Mouse (Mus musculus): ENCODE data around the gene Nudt8. TPM values are rescaled to one million over a fixed set of nuclear protein-coding genes. Genes with fewer than 3 reads are reported as not detected.
A peak's percentile ranks its signal among the peaks of the same experiment; 100 is the strongest.
"Not testable (repeated sequence)": the region's sequence is repeated elsewhere in the genome, so short reads cannot be mapped to it uniquely, and the experiment has no call there.

The Nudt8 gene
- polyA plus RNA-seq, 1 experiment from 2014 or later: 28.8 TPM

DNA sequence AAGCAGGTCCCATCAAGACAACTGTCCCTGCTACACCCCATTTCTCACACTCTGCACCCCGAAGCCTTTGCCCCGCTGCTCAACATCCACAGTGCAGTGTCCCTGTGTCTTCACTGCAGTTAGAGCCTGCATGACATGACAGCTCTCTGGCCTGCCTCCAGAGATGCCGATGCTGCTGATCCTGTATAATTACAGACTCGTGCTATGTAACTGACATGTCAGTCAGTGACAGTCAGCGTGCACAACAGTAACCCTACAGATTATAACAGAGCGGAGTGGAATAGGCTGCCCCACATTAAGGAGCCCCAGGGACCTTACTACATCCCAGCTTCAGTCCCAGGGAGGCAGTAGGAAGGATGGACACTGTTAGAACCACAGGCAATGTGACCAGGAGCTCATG lies 38.6 kb upstream of the Nudt8 start:
- H3K36me3 ChIP-seq (ENCODE audit: control insufficient read depth, insufficient read depth, low read length); H3K4me1 ChIP-seq (ENCODE audit: control insufficient read depth, insufficient read depth, low read length); H3K9ac ChIP-seq (ENCODE audit: low read depth, low read length); ATAC-seq; H3K4me2 ChIP-seq (ENCODE audit: low read length); H3K27ac ChIP-seq (ENCODE audit: low read length); H3K27me3 ChIP-seq (ENCODE audit: control insufficient read depth, insufficient read depth, low read depth, low read length); H3K4me3 ChIP-seq (ENCODE audit: low read depth, low read length); H3K9me3 ChIP-seq (replicated peaks; ENCODE audit: control insufficient read depth, low read length, poor library complexity, severe bottlenecking): not testable (repeated sequence)
- 74% methylated on average over 6 of the region's 6 CpGs for WGBS

DNA sequence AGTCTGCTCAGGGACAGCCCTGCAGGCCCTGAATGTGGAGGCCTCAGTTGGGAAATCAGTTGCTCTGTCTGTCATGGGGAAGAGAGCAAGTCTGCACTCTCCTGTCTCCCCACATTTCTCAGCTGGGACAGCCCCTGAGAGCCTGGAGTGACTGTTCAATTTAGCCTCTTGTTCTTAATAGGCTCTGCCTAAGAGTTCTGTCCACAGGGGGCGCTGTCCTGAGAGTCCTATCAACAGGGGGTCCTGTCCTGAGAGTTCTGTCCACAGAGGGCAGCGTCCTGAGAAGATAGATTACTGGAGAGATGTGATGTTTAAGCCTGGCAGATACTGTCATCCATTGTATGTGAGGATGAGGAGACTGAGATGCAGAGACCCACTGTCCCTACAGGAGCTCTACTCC lies 37.9 kb upstream of the Nudt8 start:
- H3K27me3 ChIP-seq (ENCODE audit: control insufficient read depth, insufficient read depth, low read depth, low read length): no peaks in the 10 kb centered on the region
- no peak overlapping the region for H3K9ac ChIP-seq (ENCODE audit: low read depth, low read length)
- H3K27ac ChIP-seq (ENCODE audit: low read length): no peak overlapping the region
- H3K4me1 ChIP-seq (ENCODE audit: control insufficient read depth, insufficient read depth, low read length): no peaks in the 10 kb centered on the region
- H3K4me2 ChIP-seq (ENCODE audit: low read length): no peak overlapping the region
- no peaks in the 10 kb centered on the region for H3K36me3 ChIP-seq (ENCODE audit: control insufficient read depth, insufficient read depth, low read length)
- WGBS: 7% methylated on average over 2 of the region's 2 CpGs
- no peaks in the 10 kb centered on the region for H3K9me3 ChIP-seq (replicated peaks; ENCODE audit: control insufficient read depth, low read length, poor library complexity, severe bottlenecking)
- no peak for ATAC-seq
- no peak overlapping the region for H3K4me3 ChIP-seq (ENCODE audit: low read depth, low read length)

DNA sequence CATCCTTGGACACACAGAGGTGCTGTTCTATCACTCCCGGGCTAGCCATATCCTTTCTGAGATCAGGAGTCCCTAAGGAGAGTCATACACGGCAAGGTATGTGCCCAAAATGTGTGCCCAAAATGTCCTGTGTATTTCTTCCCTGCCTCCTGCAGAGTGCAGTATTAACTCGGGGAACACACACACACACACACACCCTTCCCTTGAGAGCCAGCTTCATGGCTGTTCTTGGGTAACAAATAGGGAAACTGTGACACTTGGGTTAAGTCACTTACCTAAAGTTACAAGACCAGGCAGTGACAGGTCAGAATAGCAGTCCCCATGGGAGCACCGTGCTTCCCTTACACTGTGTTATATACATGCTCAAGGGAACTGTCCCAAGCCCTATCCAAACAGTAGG lies 36.4 kb upstream of the Nudt8 start:
- Histone ChIP-seq H3K4me2 (ENCODE audit: low read length) (no peak overlapping the region), H3K9me3 (replicated peaks; ENCODE audit: control insufficient read depth, low read length, poor library complexity, severe bottlenecking) (no peaks in the 10 kb centered on the region), H3K27me3 (ENCODE audit: control insufficient read depth, insufficient read depth, low read depth, low read length) (no peaks in the 10 kb centered on the region), H3K4me1 (ENCODE audit: control insufficient read depth, insufficient read depth, low read length) (no peaks in the 10 kb centered on the region), H3K4me3 (ENCODE audit: low read depth, low read length) (no peak overlapping the region), H3K9ac (ENCODE audit: low read depth, low read length) (no peak overlapping the region), H3K36me3 (ENCODE audit: control insufficient read depth, insufficient read depth, low read length) (no peaks in the 10 kb centered on the region), H3K27ac (ENCODE audit: low read length) (no peak overlapping the region)
- ATAC-seq: no peak
- WGBS: 79% methylated on average over 4 of the region's 4 CpGs

DNA sequence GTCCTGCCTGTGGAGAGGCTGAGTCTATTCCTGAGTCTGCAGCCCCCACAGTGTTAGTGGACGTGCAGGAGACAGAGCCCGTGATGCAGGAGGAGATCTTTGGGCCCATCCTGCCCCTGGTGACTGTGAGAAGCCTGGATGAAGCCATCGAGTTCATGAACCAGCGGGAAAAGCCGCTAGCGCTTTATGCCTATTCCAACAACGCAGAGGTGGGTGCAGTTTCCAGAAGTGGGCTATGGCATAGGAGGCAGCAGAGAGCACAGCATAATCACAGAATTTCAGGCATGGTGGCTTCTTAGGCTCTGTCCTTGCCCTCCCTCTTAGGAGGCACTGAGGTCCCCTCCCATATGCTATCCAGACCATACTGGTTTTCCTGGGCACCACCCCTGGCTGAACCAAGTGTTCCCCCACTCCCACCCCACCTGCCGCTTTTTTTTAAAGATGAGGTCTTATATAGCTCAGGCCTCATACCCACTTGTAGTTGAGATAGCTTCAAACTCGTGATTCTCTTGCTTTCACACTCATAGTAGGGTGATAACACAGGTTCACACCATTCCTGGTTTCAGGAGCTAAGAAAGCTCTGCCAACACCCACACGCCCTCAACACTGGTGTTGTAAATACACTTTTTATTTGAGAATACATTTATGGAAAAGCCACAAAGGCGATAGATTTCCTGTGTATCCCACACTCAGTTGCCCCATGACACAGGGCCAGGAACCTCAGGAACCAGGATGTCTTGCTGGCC lies 33.9 kb upstream of the Nudt8 start:
- Histone ChIP-seq H3K9me3 (replicated peaks; ENCODE audit: control insufficient read depth, low read length, poor library complexity, severe bottlenecking) (no peaks in the 10 kb centered on the region), H3K27ac (ENCODE audit: low read length) (no peak overlapping the region), H3K4me1 (ENCODE audit: control insufficient read depth, insufficient read depth, low read length) (no peaks in the 10 kb centered on the region), H3K4me2 (ENCODE audit: low read length) (no peak overlapping the region), H3K36me3 (ENCODE audit: control insufficient read depth, insufficient read depth, low read length) (no peaks in the 10 kb centered on the region), H3K27me3 (ENCODE audit: control insufficient read depth, insufficient read depth, low read depth, low read length) (no peaks in the 10 kb centered on the region), H3K4me3 (ENCODE audit: low read depth, low read length) (no peak overlapping the region), H3K9ac (ENCODE audit: low read depth, low read length) (no peak overlapping the region)
- ATAC-seq: no peak
- 75% methylated on average over 11 of the region's 11 CpGs for WGBS

DNA sequence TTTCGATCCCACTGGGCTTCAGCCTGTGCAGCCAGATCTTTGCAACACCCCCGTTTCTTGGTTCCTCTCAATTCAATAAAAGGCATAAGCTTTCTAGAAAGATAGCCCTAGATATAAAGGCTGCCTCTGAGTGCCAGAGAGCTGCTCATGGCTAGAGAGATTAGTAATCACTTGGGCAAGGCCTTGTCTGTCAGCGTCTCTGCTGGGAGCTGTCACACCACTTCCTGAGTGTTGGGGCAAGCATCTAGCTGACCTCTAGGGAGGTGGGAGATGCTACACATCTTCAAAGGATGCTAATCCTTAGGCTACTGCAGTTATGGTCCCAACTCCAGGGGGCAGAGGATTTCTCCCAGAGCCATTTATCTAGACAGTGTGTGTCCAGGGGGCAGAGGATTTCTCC lies 33.1 kb upstream of the Nudt8 start:
- Histone ChIP-seq H3K9ac (ENCODE audit: low read depth, low read length) (no peak overlapping the region), H3K27me3 (ENCODE audit: control insufficient read depth, insufficient read depth, low read depth, low read length) (no peaks in the 10 kb centered on the region), H3K4me1 (ENCODE audit: control insufficient read depth, insufficient read depth, low read length) (no peaks in the 10 kb centered on the region), H3K27ac (ENCODE audit: low read length) (no peak overlapping the region), H3K36me3 (ENCODE audit: control insufficient read depth, insufficient read depth, low read length) (no peaks in the 10 kb centered on the region), H3K4me3 (ENCODE audit: low read depth, low read length) (no peak overlapping the region), H3K4me2 (ENCODE audit: low read length) (no peak overlapping the region), H3K9me3 (replicated peaks; ENCODE audit: control insufficient read depth, low read length, poor library complexity, severe bottlenecking) (no peaks in the 10 kb centered on the region)
- 58% methylated on average over 3 of the region's 3 CpGs for WGBS
- no peak for ATAC-seq

DNA sequence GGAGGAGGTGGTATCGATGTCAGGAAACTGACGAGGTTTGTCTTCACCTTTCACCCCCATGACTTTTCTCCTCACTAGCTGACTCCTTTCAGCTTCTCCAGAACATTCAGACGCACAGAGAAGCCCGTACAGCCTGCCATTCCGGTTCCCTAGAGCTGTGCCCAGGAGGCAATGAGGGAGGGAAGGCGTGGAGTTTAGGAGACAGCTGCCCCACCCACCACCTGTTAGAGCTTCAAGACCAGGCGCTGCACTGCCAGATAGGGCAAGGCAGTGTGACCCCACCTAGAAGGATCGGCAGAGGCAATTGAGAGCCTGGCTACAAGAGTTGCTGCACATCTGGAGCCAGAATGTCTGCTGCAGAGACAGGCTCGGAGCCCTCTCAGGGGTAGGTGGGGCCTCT lies 28.2 kb upstream of the Nudt8 start, which contains the start of gene Aldh3b2:
Gene Aldh3b2 (plus strand): TSS at position 100 of the 400 bp plus-strand sequence.
- no peak within 1 kb of the TSS for H3K27ac ChIP-seq (ENCODE audit: low read length)
- no peaks in the 10 kb centered on the region for H3K27me3 ChIP-seq (ENCODE audit: control insufficient read depth, insufficient read depth, low read depth, low read length)
- H3K4me2 ChIP-seq (ENCODE audit: low read length): no peak within 1 kb of the TSS
- H3K9ac ChIP-seq (ENCODE audit: low read depth, low read length): no peak within 1 kb of the TSS
- H3K9me3 ChIP-seq (replicated peaks; ENCODE audit: control insufficient read depth, low read length, poor library complexity, severe bottlenecking): no peaks in the 10 kb centered on the region
- no peak within 1 kb of the TSS for H3K4me3 ChIP-seq (ENCODE audit: low read depth, low read length)
- no peaks in the 10 kb centered on the region for H3K36me3 ChIP-seq (ENCODE audit: control insufficient read depth, insufficient read depth, low read length)
- 57% methylated on average over 9 of the region's 9 CpGs for WGBS
- ATAC-seq: no peak
- H3K4me1 ChIP-seq (ENCODE audit: control insufficient read depth, insufficient read depth, low read length): no peaks in the 10 kb centered on the region

DNA sequence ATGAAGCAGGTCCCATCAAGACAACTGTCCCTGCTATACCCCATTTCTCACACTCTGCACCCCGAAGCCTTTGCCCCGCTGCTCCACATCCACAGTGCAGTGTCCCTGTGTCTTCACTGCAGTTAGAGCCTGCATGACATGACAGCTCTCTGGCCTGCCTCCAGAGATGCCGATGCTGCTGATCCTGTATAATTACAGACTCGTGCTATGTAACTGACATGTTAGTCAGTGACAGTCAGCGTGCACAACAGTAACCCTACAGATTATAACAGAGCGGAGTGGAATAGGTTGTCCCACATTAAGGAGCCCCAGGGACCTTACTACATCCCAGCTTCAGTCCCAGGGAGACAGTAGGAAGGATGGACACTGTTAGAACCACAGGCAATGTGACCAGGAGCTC lies 25.8 kb upstream of the Nudt8 start:
- not testable (repeated sequence) for H3K4me2 ChIP-seq (ENCODE audit: low read length); H3K9me3 ChIP-seq (replicated peaks; ENCODE audit: control insufficient read depth, low read length, poor library complexity, severe bottlenecking); H3K9ac ChIP-seq (ENCODE audit: low read depth, low read length); H3K4me3 ChIP-seq (ENCODE audit: low read depth, low read length); H3K27ac ChIP-seq (ENCODE audit: low read length); H3K36me3 ChIP-seq (ENCODE audit: control insufficient read depth, insufficient read depth, low read length); ATAC-seq; H3K4me1 ChIP-seq (ENCODE audit: control insufficient read depth, insufficient read depth, low read length); H3K27me3 ChIP-seq (ENCODE audit: control insufficient read depth, insufficient read depth, low read depth, low read length)
- WGBS: 83% methylated on average over 6 of the region's 6 CpGs

DNA sequence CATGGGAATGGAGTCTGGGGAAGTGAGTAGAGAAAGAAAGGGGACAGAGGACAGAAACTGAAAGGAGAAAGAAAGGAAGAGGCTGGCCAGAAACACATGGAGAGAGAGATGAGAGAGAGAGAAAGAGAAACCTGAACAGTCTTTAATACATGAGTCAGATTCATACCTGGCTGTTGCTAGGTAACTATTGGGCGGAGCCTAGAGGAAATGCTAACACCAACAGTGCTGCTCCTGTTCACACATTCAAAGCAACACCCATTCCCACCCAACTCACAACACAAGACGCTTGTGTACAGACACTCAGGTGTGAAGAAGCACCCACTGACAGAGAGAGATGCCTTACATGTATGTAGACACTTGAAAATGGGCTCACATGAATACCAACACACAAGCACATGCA lies 24.5 kb upstream of the Nudt8 start:
- H3K27ac ChIP-seq (ENCODE audit: low read length): no peak overlapping the region
- 74% methylated on average over 2 of the region's 2 CpGs for WGBS
- no peaks in the 10 kb centered on the region for H3K27me3 ChIP-seq (ENCODE audit: control insufficient read depth, insufficient read depth, low read depth, low read length)
- H3K4me2 ChIP-seq (ENCODE audit: low read length): no peak overlapping the region
- ATAC-seq: no peak
- no peak overlapping the region for H3K4me3 ChIP-seq (ENCODE audit: low read depth, low read length)
- H3K9me3 ChIP-seq (replicated peaks; ENCODE audit: control insufficient read depth, low read length, poor library complexity, severe bottlenecking): no peaks in the 10 kb centered on the region
- H3K9ac ChIP-seq (ENCODE audit: low read depth, low read length): no peak overlapping the region
- H3K4me1 ChIP-seq (ENCODE audit: control insufficient read depth, insufficient read depth, low read length): no peaks in the 10 kb centered on the region
- H3K36me3 ChIP-seq (ENCODE audit: control insufficient read depth, insufficient read depth, low read length): no peaks in the 10 kb centered on the region

DNA sequence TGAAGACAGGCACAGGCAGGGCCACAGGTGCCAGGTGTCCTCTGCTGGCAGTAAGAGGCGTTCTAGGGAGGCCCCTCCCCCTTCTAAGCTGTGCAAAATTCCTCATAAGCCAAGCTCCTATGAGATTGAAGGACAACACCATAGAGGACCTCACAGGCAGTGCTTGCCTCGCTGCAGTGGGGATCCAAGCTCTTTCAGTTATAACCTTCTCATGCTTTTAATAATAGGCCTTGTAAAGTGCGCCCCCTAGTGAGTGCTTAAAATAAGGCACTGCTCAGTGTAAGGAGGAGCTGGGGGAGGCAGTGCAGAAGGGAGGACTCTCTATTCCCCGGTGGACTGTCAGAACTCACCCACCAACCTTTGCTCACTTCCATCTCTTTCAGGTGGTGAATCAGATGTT lies 20.1 kb upstream of the Nudt8 start:
- H3K9ac ChIP-seq (ENCODE audit: low read depth, low read length): no peak overlapping the region
- no peaks in the 10 kb centered on the region for H3K36me3 ChIP-seq (ENCODE audit: control insufficient read depth, insufficient read depth, low read length)
- no peaks in the 10 kb centered on the region for H3K9me3 ChIP-seq (replicated peaks; ENCODE audit: control insufficient read depth, low read length, poor library complexity, severe bottlenecking)
- H3K27ac ChIP-seq (ENCODE audit: low read length): no peak overlapping the region
- 13% methylated on average over 4 of the region's 4 CpGs for WGBS
- ATAC-seq: peak; percentile 51; the same call in 1 of the 2 replicates
- H3K4me1 ChIP-seq (ENCODE audit: control insufficient read depth, insufficient read depth, low read length): no peaks in the 10 kb centered on the region
- no peak overlapping the region for H3K4me3 ChIP-seq (ENCODE audit: low read depth, low read length)
- H3K4me2 ChIP-seq (ENCODE audit: low read length): no peak overlapping the region
- H3K27me3 ChIP-seq (ENCODE audit: control insufficient read depth, insufficient read depth, low read depth, low read length): no peaks in the 10 kb centered on the region

Measured in midbrain, embryonic 16.5 days (tissue).